Mouse (Mus musculus) hindbrain, embryonic 11.5 days (tissue): Measurements from ENCODE around the gene Ryr3. TPM values are rescaled to one million over a fixed set of nuclear protein-coding genes. Genes with fewer than 3 reads are reported as not detected.
A peak's percentile ranks its signal among the peaks of the same experiment; 100 is the strongest.

Experiments used
- ATAC-seq: fragments of 200-750 bp; cut with Nextera tagmentation; 2 replicates; pipeline ENCODE4 v1.8.0; 2017; ENCODE audit warnings: mild to moderate bottlenecking, moderate TSS enrichment, moderate library complexity; ENCODE audit not compliant: low FRiP score
- DNase-seq: peaks from one replicate; pipeline ENCODE4 v3.0.0-alpha.2; 2015; ENCODE audit warnings: low spot score
- H3K27ac ChIP-seq: fragments of 300-500 bp; sonication (generic); 2 replicates; pipeline ENCODE4 v1.5.1; 2014; ENCODE audit warnings: mild to moderate bottlenecking, low read depth, low read length
- H3K27me3 ChIP-seq: fragments of 300-500 bp; sonication (generic); 2 replicates; pipeline ENCODE4 v1.6.1; 2014; ENCODE audit warnings: mild to moderate bottlenecking, low read length, moderate library complexity, mixed read lengths; ENCODE audit not compliant: control insufficient read depth, insufficient read depth
- H3K36me3 ChIP-seq: fragments of 300-500 bp; sonication (generic); 2 replicates; pipeline ENCODE4 v1.6.1; 2014; ENCODE audit warnings: mild to moderate bottlenecking, low read length, moderate library complexity, mixed read lengths; ENCODE audit not compliant: control insufficient read depth, insufficient read depth
- H3K4me1 ChIP-seq: fragments of 300-500 bp; sonication (generic); replicated peaks from 2 replicates; pipeline ENCODE4 v1.6.1; 2014; ENCODE audit warnings: low read length, mixed read lengths; ENCODE audit not compliant: control insufficient read depth, insufficient read depth
- H3K4me2 ChIP-seq: fragments of 300-500 bp; sonication (generic); replicated peaks from 2 replicates; pipeline ENCODE4 v1.6.1; 2014; ENCODE audit warnings: mild to moderate bottlenecking, low read depth, low read length
- H3K4me3 ChIP-seq: fragments of 300-500 bp; sonication (generic); 2 replicates; pipeline ENCODE4 v1.5.1; 2014; ENCODE audit warnings: low read depth, low read length
- H3K9ac ChIP-seq: fragments of 300-500 bp; sonication (generic); 2 replicates; pipeline ENCODE4 v1.6.1; 2014; ENCODE audit warnings: low read depth, low read length
- H3K9me3 ChIP-seq: fragments of 300-500 bp; sonication (generic); 2 replicates; pipeline ENCODE4 v1.6.1; 2016; ENCODE audit warnings: low read length; ENCODE audit not compliant: control insufficient read depth
- WGBS: fragments of 180-500 bp; shearing (Covaris S2); extraction: QIAGEN DNeasy Blood & Tissue Kit; methylation state at CpG from one replicate; pipeline ENCODE4 v1.1.7; 2014; 5-methylcytosine and 5-hydroxymethylcytosine counted together
- polyA plus RNA-seq: library from polyadenylated mRNA; unstranded; fragments of >200 nt; fragmentation: Nextera tagmentation; extraction: Ambion mirVana; gene quantifications from 2 replicates; pipeline ENCODE4 v1.2.1, GENCODE M21; 2014

Ryr3 gene
- polyA plus RNA-seq, 1 experiment from 2014 or later, result 1.9 TPM

DNA sequence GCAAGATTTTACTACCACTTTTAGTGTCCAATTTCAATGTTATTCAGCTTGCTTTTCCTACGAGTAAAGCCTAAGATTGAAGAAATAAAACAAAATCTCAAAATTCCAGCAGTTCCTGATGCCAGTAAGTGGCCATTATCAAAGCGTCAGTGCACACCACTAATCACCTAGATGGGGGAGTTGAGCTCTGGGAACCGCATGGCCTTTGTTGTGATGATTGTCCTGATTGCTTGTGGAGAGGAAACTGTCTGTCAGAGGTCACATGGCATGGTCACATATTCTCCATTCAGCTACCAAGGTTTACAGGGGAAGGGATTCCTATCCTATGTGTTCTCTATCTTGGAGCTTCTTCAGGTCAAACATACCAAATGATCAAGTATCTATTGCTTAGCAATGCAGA is 399.9 kb downstream of the Ryr3 start:
- WGBS, result 65% methylated on average over 3 of the region's 3 CpGs
- Histone ChIP-seq H3K9me3 (no peaks in the 10 kb centered on the region), H3K4me3 (no peak overlapping the region), H3K36me3 (no peaks in the 10 kb centered on the region), H3K27ac (no peak overlapping the region), H3K9ac (no peak overlapping the region), H3K4me2 (no peak overlapping the region), H3K27me3 (no peaks in the 10 kb centered on the region), H3K4me1 (no peaks in the 10 kb centered on the region)
- ATAC-seq (no peak), DNase-seq (no peak)

DNA sequence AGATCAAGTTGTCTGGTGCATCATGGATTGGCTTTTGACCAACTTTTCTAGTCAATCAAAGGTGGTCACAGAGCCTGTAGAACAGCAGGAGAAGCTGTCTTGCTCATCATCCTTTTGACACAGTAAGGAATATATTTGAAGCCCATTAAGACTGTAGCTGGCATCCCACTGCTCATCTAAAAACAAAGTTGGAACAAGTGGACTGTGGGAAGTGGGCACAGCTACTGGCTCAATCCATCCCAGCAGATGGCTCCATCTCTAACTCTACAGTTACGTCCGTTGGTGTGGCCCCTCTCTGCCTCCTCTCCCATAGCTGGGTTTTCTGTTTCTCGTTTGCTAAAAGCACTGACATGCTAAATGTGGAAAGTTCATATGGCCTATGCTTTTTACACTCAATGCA is 400.9 kb downstream of the Ryr3 start:
- no peak overlapping the region for H3K4me3 ChIP-seq
- no peaks in the 10 kb centered on the region for H3K4me1 ChIP-seq
- H3K27me3 ChIP-seq, result no peaks in the 10 kb centered on the region
- no peak overlapping the region for H3K4me2 ChIP-seq
- H3K36me3 ChIP-seq, result no peaks in the 10 kb centered on the region
- 76% methylated on average over 3 of the region's 3 CpGs for WGBS
- no peak for ATAC-seq
- H3K9me3 ChIP-seq, result no peaks in the 10 kb centered on the region
- DNase-seq, result no peak
- H3K9ac ChIP-seq, result no peak overlapping the region
- H3K27ac ChIP-seq, result no peak overlapping the region

DNA sequence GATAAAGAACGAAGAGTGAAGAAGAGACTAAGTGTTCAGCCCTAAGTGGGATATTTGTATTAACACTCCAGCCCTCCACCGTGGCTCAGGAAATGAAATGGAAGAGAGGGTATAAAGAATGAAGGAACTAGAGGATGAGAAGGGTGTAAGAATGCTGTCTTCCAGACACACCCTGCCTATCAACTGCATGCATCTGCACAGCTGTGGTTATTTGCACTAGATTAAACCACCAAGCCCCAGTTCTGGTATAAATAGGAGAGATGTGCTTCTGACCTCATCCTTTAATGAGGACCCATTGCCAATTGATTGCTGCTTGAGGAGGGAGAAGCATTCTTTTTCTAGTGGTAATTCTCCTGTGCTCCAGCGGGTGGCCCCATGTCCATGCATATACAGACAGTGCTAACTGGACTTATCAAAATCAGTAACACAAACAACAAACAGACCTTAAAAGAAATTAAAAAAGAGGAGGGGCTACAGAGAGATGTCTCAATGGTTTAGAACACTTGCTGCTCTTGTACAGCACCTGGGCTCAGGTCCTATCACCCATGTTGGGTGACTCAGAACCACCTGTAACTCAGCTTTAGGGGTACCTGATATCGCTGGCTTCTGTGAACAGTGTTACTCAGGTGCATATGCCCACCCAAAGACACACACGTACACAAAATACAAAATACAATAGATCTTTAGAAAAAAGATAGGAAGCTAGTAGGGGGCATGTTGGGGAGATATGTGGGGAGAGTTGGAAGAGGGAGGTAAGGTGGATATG is 404.1 kb downstream of the Ryr3 start:
- Histone ChIP-seq H3K4me1 (no peaks in the 10 kb centered on the region), H3K9ac (no peak overlapping the region), H3K27ac (no peak overlapping the region), H3K4me2 (no peak overlapping the region), H3K9me3 (no peaks in the 10 kb centered on the region), H3K4me3 (no peak overlapping the region), H3K27me3 (no peaks in the 10 kb centered on the region), H3K36me3 (no peaks in the 10 kb centered on the region)
- WGBS, result 70% methylated on average over 5 of the region's 5 CpGs
- ATAC-seq (peak; percentile 61), DNase-seq (no peak)

GRCm38 (mm10) chr2:112806015-112806414 is 410.9 kb downstream of the Ryr3 start:
- H3K27me3 ChIP-seq, result no peaks in the 10 kb centered on the region
- no peak overlapping the region for H3K4me2 ChIP-seq
- H3K9ac ChIP-seq, result no peak overlapping the region
- H3K9me3 ChIP-seq, result no peaks in the 10 kb centered on the region
- no peak for ATAC-seq
- DNase-seq, result no peak
- no peak overlapping the region for H3K4me3 ChIP-seq
- H3K36me3 ChIP-seq, result no peaks in the 10 kb centered on the region
- no peak overlapping the region for H3K27ac ChIP-seq
- 69% methylated on average over 2 of the region's 2 CpGs for WGBS
- H3K4me1 ChIP-seq, result no peaks in the 10 kb centered on the region

- H3K9me3 ChIP-seq, result no peaks in the 10 kb centered on the region
- H3K9ac ChIP-seq, result no peak overlapping the region
- peak; percentile 82 for DNase-seq
- 17% methylated on average over 8 of the region's 8 CpGs for WGBS
- no peaks in the 10 kb centered on the region for H3K36me3 ChIP-seq
- no peaks in the 10 kb centered on the region for H3K27me3 ChIP-seq
- no peak overlapping the region for H3K27ac ChIP-seq
- H3K4me1 ChIP-seq, result no peaks in the 10 kb centered on the region
- no peak overlapping the region for H3K4me2 ChIP-seq
- peak; percentile 79 for ATAC-seq
- no peak overlapping the region for H3K4me3 ChIP-seq
These were observed 416.9 kb downstream of the Ryr3 start for GRCm38 (mm10) chr2:112799995-112800353.

DNA sequence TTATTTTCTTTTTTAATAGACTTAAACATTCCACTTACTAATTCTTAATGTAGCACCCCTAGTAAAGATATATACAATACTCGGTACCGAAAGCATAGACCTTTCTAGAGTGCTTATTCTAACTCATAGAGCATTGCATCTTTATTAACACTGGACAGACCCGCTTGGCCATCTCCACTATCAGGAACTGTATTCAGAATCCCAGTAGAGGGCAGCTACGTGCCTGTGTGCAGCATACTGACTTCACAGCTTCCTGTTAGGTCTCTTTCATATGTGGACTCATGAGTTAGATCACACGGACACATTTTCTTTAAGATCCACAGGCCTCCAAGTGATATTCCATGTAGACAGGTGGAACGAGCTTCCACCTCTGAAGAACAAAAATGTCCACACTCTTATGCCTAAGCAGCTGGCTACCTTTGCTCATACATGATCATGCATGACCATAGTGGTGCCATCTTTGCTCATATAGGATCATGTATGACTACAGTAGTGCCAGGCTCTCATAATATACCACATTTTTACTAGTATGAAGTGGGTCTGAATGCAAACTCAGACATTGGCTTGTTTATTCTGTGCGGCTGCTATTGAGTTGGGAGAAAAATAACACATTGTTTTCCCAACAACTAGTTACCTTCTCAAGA is 417.4 kb downstream of the Ryr3 start:
- Histone ChIP-seq H3K4me1 (no peaks in the 10 kb centered on the region), H3K9me3 (no peaks in the 10 kb centered on the region), H3K27ac (no peak overlapping the region), H3K36me3 (no peaks in the 10 kb centered on the region), H3K4me2 (no peak overlapping the region), H3K9ac (no peak overlapping the region), H3K4me3 (no peak overlapping the region), H3K27me3 (no peaks in the 10 kb centered on the region)
- 87% methylated on average over 7 of the region's 7 CpGs for WGBS
- DNase-seq (no peak), ATAC-seq (peak; percentile 35; the same call in 1 of the 2 replicates)

DNA sequence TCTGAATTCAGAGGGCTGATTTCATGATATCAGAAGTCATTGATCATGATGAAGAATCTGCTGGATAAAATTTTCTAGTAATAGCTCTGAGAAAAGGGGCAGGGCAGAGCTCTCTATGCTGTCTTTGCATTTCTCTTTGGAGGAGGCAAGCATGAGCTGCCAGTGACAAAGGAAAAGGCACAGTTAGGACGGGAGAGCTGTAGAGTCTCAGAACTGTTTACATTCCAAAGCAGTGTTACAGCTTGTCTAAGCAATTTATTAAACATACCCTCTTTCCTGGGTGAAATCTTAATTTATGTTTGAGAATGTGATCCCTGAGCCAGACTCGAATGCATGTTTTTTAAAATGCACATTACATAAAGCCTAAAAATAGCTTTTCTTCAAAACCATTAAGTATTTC is 435.3 kb downstream of the Ryr3 start:
- H3K27me3 ChIP-seq, result no peaks in the 10 kb centered on the region
- ATAC-seq (no peak), DNase-seq (no peak)
- WGBS, result 73% methylated on average over 2 of the region's 2 CpGs
- no peak overlapping the region for H3K27ac ChIP-seq
- no peak overlapping the region for H3K4me3 ChIP-seq
- H3K9me3 ChIP-seq, result no peaks in the 10 kb centered on the region
- no peak overlapping the region for H3K4me2 ChIP-seq
- H3K36me3 ChIP-seq, result no peaks in the 10 kb centered on the region
- H3K9ac ChIP-seq, result no peak overlapping the region
- H3K4me1 ChIP-seq, result no peaks in the 10 kb centered on the region

DNA sequence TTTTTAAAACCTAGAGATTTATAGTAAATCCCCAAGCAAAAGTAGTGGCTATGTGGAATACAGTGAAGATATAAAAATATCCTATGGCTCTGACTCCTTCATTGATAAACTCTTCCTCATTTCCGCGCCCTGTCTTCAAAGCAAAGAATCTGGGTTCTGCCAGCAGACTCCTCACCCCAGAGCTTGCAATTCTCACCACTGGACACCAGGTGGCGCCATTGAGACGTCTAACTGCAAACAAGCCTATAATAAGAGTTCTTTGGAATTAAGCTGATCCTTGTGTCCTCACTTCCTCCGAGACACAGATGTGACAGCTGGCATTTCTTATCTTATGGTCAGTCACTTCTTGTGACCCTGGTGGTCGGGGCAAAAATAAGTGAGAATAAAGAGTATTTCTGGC is 442.1 kb downstream of the Ryr3 start:
- ATAC-seq (0 out of 2 replicates have a peak, but pooled peaks have one; percentile 12), DNase-seq (peak; percentile 85)
- 34% methylated on average over 6 of the region's 6 CpGs for WGBS
- Histone ChIP-seq H3K27ac (no peak overlapping the region), H3K9ac (no peak overlapping the region), H3K27me3 (no peaks in the 10 kb centered on the region), H3K4me1 (no peaks in the 10 kb centered on the region), H3K9me3 (no peaks in the 10 kb centered on the region), H3K36me3 (no peaks in the 10 kb centered on the region), H3K4me3 (no peak overlapping the region), H3K4me2 (no peak overlapping the region)

GRCm38 (mm10) chr2:112767665-112768064 is 449.2 kb downstream of the Ryr3 start:
- H3K9me3 ChIP-seq, result no peaks in the 10 kb centered on the region
- no peaks in the 10 kb centered on the region for H3K27me3 ChIP-seq
- no peak overlapping the region for H3K27ac ChIP-seq
- ATAC-seq, result peak; percentile 27; the same call in 1 of the 2 replicates
- WGBS, result 80% methylated on average over 5 of the region's 5 CpGs
- DNase-seq, result no peak
- H3K4me3 ChIP-seq, result no peak overlapping the region
- H3K9ac ChIP-seq, result no peak overlapping the region
- H3K4me2 ChIP-seq, result no peak overlapping the region
- H3K4me1 ChIP-seq, result no peaks in the 10 kb centered on the region
- H3K36me3 ChIP-seq, result no peaks in the 10 kb centered on the region
